ENCODE assay signal across 8 mouse cellular contexts in genomic region chr1:182670563-182671342, GRCm38 (mm10).
DNase-seq lines count a peak whose midpoint lies in the region; ATAC-seq and TF ChIP-seq lines count a peak whose summit lies in the region.

No protein-coding gene starts in this region.

- H3K4me2 ChIP-seq in forebrain, embryonic 11.5 days (ENCODE audit: low read depth, low read length, severe bottlenecking): no peak overlapping the region
- no peak overlapping the region for H3K4me2 ChIP-seq in embryonic facial prominence, embryonic 11.5 days (ENCODE audit: low read depth, low read length)
- H3K4me2 ChIP-seq in liver, embryonic 14.5 days (ENCODE audit: low read depth): no peak overlapping the region

- no peak for ATAC-seq in forebrain, embryonic 11.5 days (replicated peaks; ENCODE audit: low FRiP score)
- no peak for ATAC-seq in embryonic facial prominence, embryonic 11.5 days (replicated peaks; ENCODE audit: insufficient number of reproducible peaks, low FRiP score, low TSS enrichment, low read depth)
- ATAC-seq in liver, embryonic 14.5 days (ENCODE audit: insufficient read depth): 0 out of 2 replicates have a peak, but pooled peaks have one; percentile 37

- no peak for TF ChIP-seq EP300 in liver, embryonic 14.5 days (IDR thresholded peaks at IDR 0.05; ENCODE audit: low read depth)

- no peak overlapping the region for H3K4me3 ChIP-seq in forebrain, embryonic 10.5 days
- no peak overlapping the region for H3K4me3 ChIP-seq in forebrain, embryonic 11.5 days (ENCODE audit: low read depth, low read length)
- no peak overlapping the region for H3K4me3 ChIP-seq in embryonic facial prominence, embryonic 11.5 days (ENCODE audit: low read depth, low read length)
- H3K4me3 ChIP-seq in liver, embryonic 14.5 days (ENCODE audit: insufficient read depth in 1 of 2, low read depth in 2 of 2, low read length in 2 of 2): no peak overlapping the region

- peaks cover 43% of the 10 kb centered on the region for H3K27me3 ChIP-seq in forebrain, embryonic 10.5 days (ENCODE audit: poor library complexity, severe bottlenecking)
- no peaks in the 10 kb centered on the region for H3K27me3 ChIP-seq in forebrain, embryonic 11.5 days (ENCODE audit: control insufficient read depth, insufficient read depth, low read length)
- H3K27me3 ChIP-seq in embryonic facial prominence, embryonic 11.5 days (ENCODE audit: control insufficient read depth, insufficient read depth, low read length): no peaks in the 10 kb centered on the region
- H3K27me3 ChIP-seq in liver, embryonic 14.5 days (ENCODE audit: control insufficient read depth, insufficient read depth, low read length): no peaks in the 10 kb centered on the region

- no peaks in the 10 kb centered on the region; the same call in 1 of the 2 replicates for H3K9me3 ChIP-seq in forebrain, embryonic 10.5 days
- no peaks in the 10 kb centered on the region; the same call in 1 of the 2 replicates for H3K9me3 ChIP-seq in forebrain, embryonic 11.5 days (ENCODE audit: control insufficient read depth, low read length)
- H3K9me3 ChIP-seq in embryonic facial prominence, embryonic 11.5 days (replicated peaks; ENCODE audit: control insufficient read depth, low read length): no peaks in the 10 kb centered on the region
- H3K9me3 ChIP-seq in liver, embryonic 14.5 days (ENCODE audit: control insufficient read depth, low read length): no peaks in the 10 kb centered on the region

- H3K27ac ChIP-seq in forebrain, embryonic 10.5 days: peak overlapping the region; percentile 48
- H3K27ac ChIP-seq in forebrain, embryonic 11.5 days (ENCODE audit: low read depth, low read length): no peak overlapping the region
- H3K27ac ChIP-seq in embryonic facial prominence, embryonic 11.5 days (replicated peaks; ENCODE audit: low read depth, low read length): no peak overlapping the region
- H3K27ac ChIP-seq in liver, embryonic 14.5 days: no peak overlapping the region

- no peak overlapping the region for H3K9ac ChIP-seq in forebrain, embryonic 11.5 days (ENCODE audit: low read length)
- no peak overlapping the region for H3K9ac ChIP-seq in embryonic facial prominence, embryonic 11.5 days (replicated peaks; ENCODE audit: low read length)
- no peak overlapping the region for H3K9ac ChIP-seq in liver, embryonic 14.5 days (replicated peaks)

- DNase-seq in forebrain, embryonic 10.5 days (ENCODE audit: extremely low spot score, low spot score): no peak
- DNase-seq in forebrain, embryonic 11.5 days (ENCODE audit: low spot score): no peak
- DNase-seq in embryonic facial prominence, embryonic 11.5 days (ENCODE audit: low spot score): peak; percentile 55
- DNase-seq in hindlimb bud, embryonic 11.5 days (ENCODE audit: extremely low spot score, low read depth, low spot score): peak; percentile 24
- no peak for DNase-seq in liver, embryonic 14.5 days (ENCODE audit: low read depth in 3 of 3, low spot score in 3 of 3)
- no peak for DNase-seq in frontal cortex, postnatal 25 days (ENCODE audit: low spot score in 2 of 2)
- DNase-seq in urinary bladder, adult 2 months (ENCODE audit: low spot score): no peak
- no peak for DNase-seq in left cerebral cortex, postnatal 4 days

- H3K36me3 ChIP-seq in forebrain, embryonic 10.5 days (replicated peaks): no peaks in the 10 kb centered on the region
- H3K36me3 ChIP-seq in forebrain, embryonic 11.5 days (ENCODE audit: control insufficient read depth, insufficient read depth, low read length): no peaks in the 10 kb centered on the region
- H3K36me3 ChIP-seq in embryonic facial prominence, embryonic 11.5 days (replicated peaks; ENCODE audit: control insufficient read depth, insufficient read depth, low read depth, low read length): no peaks in the 10 kb centered on the region
- H3K36me3 ChIP-seq in liver, embryonic 14.5 days (replicated peaks; ENCODE audit: control insufficient read depth, insufficient read depth, low read depth): no peaks in the 10 kb centered on the region

- TF ChIP-seq CTCF in liver, embryonic 14.5 days (IDR thresholded peaks at IDR 0.05; ENCODE audit: low read depth): no peak

- WGBS in forebrain, embryonic 10.5 days: 44% methylated on average over 11 of the region's 11 CpGs
- WGBS in forebrain, embryonic 11.5 days: 44% methylated on average over 11 of the region's 11 CpGs
- 22% methylated on average over 11 of the region's 11 CpGs for WGBS in embryonic facial prominence, embryonic 11.5 days
- WGBS in liver, embryonic 14.5 days (ENCODE audit: insufficient replicate concordance): 28% methylated on average over 11 of the region's 11 CpGs

- H3K4me1 ChIP-seq in forebrain, embryonic 10.5 days: peaks cover 38% of the 10 kb centered on the region
- H3K4me1 ChIP-seq in forebrain, embryonic 11.5 days (replicated peaks; ENCODE audit: control insufficient read depth, insufficient read depth, low read length): peaks cover 2% of the 10 kb centered on the region; the same call in 1 of the 2 replicates
- H3K4me1 ChIP-seq in embryonic facial prominence, embryonic 11.5 days (ENCODE audit: control insufficient read depth, insufficient read depth, low read length): peaks cover 8% of the 10 kb centered on the region
- H3K4me1 ChIP-seq in liver, embryonic 14.5 days (replicated peaks; ENCODE audit: control insufficient read depth in 2 of 2, insufficient read depth in 2 of 2, low read length in 1 of 2): peaks cover 0 to 4% of the 10 kb centered on the region in 2 experiments; a peak in 2 of 4 replicates

- intact Hi-C loops in left cerebral cortex, postnatal 4 days (cut with DNase I): no loop called here

Comparison
In these comparisons a context has a peak if more than half of its experiments do, and no peak if none do; other contexts are left out.
1. DNase-seq: peak in embryonic facial prominence, embryonic 11.5 days (single experiment) and hindlimb bud, embryonic 11.5 days (single experiment); none in forebrain, embryonic 10.5 days (single experiment), forebrain, embryonic 11.5 days (single experiment), liver, embryonic 14.5 days (0 of 3), frontal cortex, postnatal 25 days (0 of 2), urinary bladder, adult 2 months (single experiment) and left cerebral cortex, postnatal 4 days (single experiment).